Mouse (Mus musculus): ENCODE measurements at regions not wholly inside any gene's neighbourhood (a gene's known extent, or its start where the extent isn't known, plus 50 kb on each side); places are given as distances from the start of the nearest gene placed in this dataset.
A peak's percentile ranks its signal among the peaks of the same experiment; 100 is the strongest.
"Not testable (repeated sequence)": the region's sequence is repeated elsewhere in the genome, so short reads cannot be mapped to it uniquely, and the experiment has no call there.

DNA sequence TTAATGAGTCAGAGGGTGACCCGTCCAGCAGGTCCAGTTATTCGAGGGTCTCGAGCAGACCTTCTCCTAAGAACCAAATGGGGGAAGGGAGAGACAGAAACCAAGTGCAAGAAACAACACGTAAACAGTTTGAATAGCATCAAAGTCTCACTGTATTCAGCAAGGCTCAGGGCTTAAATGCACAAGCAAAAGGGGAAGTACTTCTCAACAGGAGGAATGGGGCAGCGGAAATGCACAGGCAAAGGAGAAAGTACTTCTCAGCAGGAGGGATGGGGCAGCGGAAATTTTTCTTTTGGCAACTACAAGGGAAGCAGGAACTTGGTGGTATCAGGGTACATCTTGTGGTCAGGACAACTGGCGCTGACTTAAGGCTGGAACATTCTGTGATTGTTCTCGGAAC, 330.6 kb downstream of the 9430069I07Rik start:
- DNase-seq, result not testable (repeated sequence)

DNA sequence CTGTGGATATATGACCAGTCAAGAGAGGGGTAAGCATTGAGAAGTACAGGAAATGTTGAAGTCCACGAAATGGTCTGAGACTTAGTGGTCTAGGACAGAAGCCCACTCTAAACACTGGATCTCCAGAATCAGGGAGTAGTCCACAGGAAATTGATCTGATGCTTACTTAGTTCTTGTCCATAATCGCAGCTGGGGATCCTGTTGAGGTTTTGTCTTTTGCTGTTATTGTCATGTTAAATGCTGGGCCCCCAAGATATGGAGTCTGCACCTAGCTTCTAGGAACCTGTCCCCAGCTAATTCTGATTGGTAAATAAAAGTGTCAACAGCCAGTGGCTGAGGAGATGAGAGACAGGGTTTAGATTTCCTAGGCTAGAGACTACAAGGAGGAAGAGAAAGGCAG, 332.3 kb downstream of the 9430069I07Rik start:
- DNase-seq, result no peak

DNA sequence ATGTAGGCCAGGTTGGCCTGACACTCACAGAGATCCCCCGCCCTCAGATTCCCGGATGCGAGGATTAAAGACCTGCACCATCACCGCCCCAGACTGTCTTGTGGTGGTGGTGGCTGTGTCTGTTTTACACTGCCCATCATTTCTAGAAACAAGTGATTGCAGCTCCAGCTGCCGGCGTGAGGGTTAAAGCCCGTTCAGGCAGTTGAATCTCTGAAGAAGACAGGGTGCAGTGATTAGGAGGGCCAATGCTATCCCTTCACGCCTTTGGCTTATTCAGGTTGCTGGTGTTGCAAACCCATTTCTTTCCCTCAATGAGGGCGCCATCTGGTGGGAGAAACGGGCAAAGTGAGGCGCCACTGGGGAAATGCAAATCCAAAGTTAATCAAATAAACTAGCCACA, 335.8 kb downstream of the 9430069I07Rik start:
- DNase-seq, result peak; percentile 80

DNA sequence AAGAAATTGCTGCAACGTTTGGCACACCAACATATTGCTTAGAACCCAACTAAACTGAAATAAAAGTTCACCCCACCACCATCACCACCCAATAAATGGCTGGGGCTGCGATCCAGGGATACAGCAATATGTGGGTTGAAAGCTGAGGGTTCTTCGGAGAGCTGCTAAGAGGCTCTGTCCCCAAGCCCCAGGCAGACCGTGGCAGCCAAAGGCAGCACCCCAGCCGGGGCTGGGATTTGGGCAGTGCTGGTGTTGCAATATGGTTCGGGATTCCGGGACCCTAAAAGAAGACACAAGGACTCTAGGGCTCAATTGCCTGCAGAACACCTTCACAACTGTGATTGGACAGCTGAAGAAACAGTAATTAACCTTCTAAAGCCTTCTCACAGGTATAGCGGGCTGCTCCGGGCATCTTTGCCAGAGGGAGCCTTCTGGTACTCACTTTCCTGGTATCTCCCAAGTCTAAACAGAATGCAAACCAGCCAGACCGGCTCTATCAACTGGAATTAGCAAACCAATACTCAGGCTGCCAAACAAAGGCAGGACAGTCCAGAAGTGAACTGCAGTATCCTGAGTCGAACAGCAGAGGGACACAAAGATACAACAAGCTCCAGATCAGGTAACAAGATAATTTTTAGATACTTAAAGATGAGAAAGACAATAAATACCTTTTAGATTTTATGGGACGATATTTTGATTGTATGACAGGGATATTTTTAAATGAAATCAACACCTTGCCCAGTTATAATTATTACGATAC, 341.1 kb downstream of the 9430069I07Rik start:
- peak; percentile 41 for DNase-seq

DNA sequence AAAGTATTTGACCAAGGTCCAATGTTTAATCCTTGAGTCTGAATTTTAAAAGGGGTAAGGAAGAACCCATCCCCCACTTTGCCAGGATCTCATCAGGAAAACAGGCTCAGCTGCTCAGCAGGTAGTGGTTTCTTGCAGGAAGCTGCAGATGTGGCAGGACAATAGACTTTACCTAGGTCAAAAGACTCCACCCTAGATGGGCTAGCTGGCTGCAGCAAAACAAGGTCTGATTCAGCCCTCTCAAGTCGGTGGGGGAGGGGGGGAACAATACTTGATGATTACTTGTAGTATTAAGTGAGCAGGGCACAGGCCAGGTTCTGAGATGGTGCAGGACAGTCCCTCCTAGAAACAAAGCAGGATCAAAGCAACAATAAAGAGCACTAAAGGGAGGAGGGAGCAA, 349.1 kb downstream of the 9430069I07Rik start:
- no peak for DNase-seq

GRCm38 (mm10) chr15:33992383-33992782, 365.3 kb downstream of the 9430069I07Rik start:
- no peak for DNase-seq

GRCm38 (mm10) chr15:33975077-33975476, 382.6 kb downstream of the 9430069I07Rik start:
- DNase-seq, result peak; percentile 6

DNA sequence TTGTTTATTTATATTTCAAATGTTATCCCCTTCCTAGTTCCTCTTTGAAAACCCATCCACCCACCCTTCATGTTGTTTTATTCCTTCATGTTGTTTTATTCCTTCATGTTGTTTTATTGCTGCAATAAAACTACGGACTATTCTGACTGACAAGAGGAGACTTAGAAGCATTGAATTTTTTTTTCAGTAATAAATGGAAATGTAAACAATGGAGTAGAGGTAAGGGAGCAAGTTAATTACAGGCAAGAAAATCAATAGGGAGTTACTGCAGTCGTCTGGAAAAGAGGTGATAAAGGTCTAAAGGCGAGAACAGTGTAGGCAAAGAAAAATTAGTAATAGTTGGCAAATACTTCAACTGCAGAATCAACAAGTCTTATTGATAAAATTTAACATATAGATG, 384.2 kb downstream of the 9430069I07Rik start:
- DNase-seq, result no peak

DNA sequence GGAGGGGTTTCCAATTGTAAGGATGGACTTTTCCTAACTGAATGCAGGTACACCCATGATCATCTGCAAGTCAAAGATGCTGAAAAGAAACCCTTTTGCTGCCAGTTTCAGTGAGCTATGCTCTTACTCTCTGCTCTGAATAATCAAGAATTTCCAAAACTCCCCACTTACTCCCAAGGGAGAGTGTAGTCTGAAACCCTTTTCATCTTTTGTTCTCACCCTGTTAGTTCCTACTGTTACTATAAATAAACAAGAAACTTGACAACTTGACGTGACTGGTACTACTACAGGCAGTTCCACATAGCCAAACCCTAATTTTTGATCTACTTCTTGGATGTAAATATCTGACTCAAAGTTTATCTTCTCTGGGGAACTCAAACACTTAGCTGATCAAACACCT, 388.3 kb downstream of the 9430069I07Rik start:
- DNase-seq, result no peak

- no peak for DNase-seq
Observed at GRCm38 (mm10) chr15:33935013-33935664, 422.5 kb downstream of the 9430069I07Rik start.

DNA sequence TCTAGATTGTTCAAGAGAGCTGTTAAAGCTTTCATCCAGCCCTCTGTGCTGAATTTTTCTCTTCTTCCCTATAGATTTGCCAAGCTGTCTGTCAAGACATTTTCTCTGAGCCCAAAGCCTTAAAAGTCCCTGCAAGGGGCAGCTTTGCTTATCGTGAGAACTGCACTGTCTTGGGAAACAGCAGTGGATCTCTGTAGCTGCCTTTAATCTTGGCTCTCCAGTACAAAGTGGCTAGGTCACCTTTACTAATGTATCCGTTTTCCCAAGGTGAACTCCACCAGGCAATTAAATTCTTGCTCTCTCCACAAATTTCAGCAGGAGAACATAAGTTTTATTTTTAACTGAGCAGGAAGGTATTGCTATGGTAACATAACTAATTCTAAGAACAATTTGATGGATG, 431.2 kb downstream of the 9430069I07Rik start:
- no peak for DNase-seq

- peak; percentile 35 for DNase-seq
Observed at GRCm38 (mm10) chr15:33924094-33924890, 433.4 kb downstream of the 9430069I07Rik start.

- no peak for DNase-seq
Observed at GRCm38 (mm10) chr15:33914891-33915290, 442.8 kb downstream of the 9430069I07Rik start.

DNA sequence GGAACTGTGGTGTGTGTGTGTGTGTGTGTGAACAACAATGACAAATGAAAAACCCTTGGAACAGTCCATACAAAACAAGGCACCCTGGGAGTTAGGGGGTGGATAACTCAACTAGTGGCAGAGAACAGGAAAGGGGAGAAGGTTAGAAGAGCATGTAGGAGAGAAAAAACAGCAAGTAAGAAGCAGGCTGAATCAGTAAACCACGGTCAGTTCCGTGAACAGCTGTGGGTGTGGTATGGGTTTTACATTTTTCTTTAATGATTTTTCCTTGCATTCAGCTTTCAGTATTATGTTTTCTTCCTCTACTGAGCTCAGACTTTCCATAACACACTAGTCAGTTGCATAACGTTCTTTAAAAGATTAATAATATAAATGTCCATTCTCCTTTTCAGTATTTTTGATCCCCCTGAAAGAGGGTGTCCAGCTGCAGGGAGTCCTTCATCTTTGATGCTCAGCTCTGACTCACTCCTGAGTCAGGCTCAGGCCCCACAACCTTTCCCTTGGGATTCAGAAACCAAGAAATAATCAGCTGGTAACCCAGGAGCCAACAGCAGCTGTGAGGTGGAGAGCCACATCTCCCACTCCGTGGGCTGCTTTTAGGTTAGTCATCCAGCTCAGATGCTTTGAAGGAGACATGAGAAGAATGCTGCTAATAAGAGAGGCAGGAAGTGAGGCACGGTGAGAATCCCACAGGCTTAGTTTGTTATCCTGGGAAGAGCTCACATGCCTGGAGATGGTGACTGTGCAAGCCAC, 450.8 kb downstream of the 9430069I07Rik start:
- DNase-seq, result no peak

DNA sequence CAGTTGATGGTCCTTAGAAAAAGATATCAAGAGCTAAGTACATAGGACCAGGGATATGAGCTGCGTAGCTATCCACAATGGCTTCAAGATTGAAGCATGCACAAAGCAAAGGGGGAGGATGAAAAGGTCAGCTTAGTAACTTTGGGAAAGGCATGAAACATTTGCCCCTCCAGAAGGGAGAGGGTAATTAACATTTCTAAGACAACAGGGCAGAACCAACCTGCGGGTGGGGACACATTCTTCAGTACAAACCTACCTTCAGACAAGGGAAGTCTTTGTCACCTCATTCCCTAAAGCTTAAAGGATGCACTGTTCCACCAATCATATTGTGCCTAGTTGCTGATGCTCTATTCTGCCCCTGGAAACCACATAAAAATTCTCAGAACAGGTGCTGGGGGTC, 461.6 kb downstream of the 9430069I07Rik start:
- no peak for DNase-seq

GRCm38 (mm10) chr15:33890606-33891005, 467.1 kb downstream of the 9430069I07Rik start:
- DNase-seq, result no peak

GRCm38 (mm10) chr15:33888865-33889368, 468.8 kb downstream of the 9430069I07Rik start:
- no peak for DNase-seq

GRCm38 (mm10) chr15:33862224-33862752, 495.4 kb downstream of the 9430069I07Rik start:
- no peak for DNase-seq

- no peak for DNase-seq
Observed at GRCm38 (mm10) chr15:33825435-33826088, 532.1 kb downstream of the 9430069I07Rik start.

DNA sequence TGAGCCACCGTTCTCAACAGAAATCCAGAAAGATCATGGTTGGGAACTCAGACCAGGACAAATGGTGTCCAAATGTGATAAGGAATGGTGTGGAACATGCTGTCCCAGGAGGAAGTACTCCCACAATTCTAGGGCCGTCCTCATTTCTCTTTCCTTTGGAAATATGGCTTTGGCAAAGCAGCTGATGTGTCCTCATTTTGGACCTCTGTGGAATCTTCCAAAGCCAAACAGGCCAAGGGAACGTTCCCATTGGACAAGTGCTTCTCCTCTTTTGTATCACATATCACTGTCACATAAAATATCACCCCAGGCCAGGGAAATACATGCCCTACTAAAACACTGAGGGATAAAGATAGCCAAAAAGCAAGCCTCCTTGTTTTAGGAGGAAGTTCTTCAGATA, 532.8 kb downstream of the 9430069I07Rik start:
- DNase-seq, result no peak

- DNase-seq, result no peak
Observed at GRCm38 (mm10) chr15:33780960-33781359, 576.7 kb downstream of the 9430069I07Rik start.

GRCm38 (mm10) chr15:33759496-33759895, 598.2 kb downstream of the 9430069I07Rik start:
- peak; percentile 1 for DNase-seq

Measured in lung, postnatal 14 days (tissue).